Mouse (Mus musculus) liver, embryonic 15.5 days (tissue): ENCODE measurements around the gene Adgre5. TPM values are rescaled to one million over a fixed set of nuclear protein-coding genes. Genes with fewer than 3 reads are reported as not detected.
A peak's percentile ranks its signal among the peaks of the same experiment; 100 is the strongest.

Source experiments
- ATAC-seq: fragments of 200-750 bp; cut with Nextera tagmentation; 2 replicates; pipeline ENCODE4 v1.8.0; 2017; ENCODE audit warnings: moderate number of reproducible peaks, mild to moderate bottlenecking, moderate library complexity; ENCODE audit not compliant: insufficient read depth
- H3K27ac ChIP-seq: fragments of 300-500 bp; sonication (generic); replicated peaks from 2 replicates; pipeline ENCODE4 v1.5.1; 2015; ENCODE audit warnings: mild to moderate bottlenecking, inconsistent platforms
- H3K27me3 ChIP-seq: fragments of 300-500 bp; sonication (generic); 2 replicates; pipeline ENCODE4 v1.6.1; 2015; ENCODE audit warnings: mild to moderate bottlenecking, inconsistent platforms
- H3K36me3 ChIP-seq: fragments of 300-500 bp; sonication (generic); replicated peaks from 2 replicates; pipeline ENCODE4 v1.6.1; 2015; ENCODE audit warnings: moderate library complexity, mild to moderate bottlenecking, inconsistent platforms
- H3K4me1 ChIP-seq: fragments of 300-500 bp; sonication (generic); replicated peaks from 2 replicates; pipeline ENCODE4 v1.6.1; 2015; ENCODE audit warnings: inconsistent platforms
- H3K4me2 ChIP-seq: fragments of 300-500 bp; sonication (generic); 2 replicates; pipeline ENCODE4 v1.6.1; 2015; ENCODE audit warnings: moderate library complexity, mild to moderate bottlenecking, inconsistent platforms
- H3K4me3 ChIP-seq: fragments of 300-500 bp; sonication (generic); replicated peaks from 2 replicates; pipeline ENCODE4 v1.5.1; 2015; ENCODE audit warnings: mild to moderate bottlenecking, inconsistent platforms
- H3K9ac ChIP-seq: fragments of 300-500 bp; sonication (generic); 2 replicates; pipeline ENCODE4 v1.6.1; 2015; ENCODE audit warnings: moderate library complexity, mild to moderate bottlenecking, inconsistent platforms
- H3K9me3 ChIP-seq: fragments of 300-500 bp; sonication (generic); replicated peaks from 2 replicates; pipeline ENCODE4 v1.6.1; 2016; ENCODE audit warnings: inconsistent platforms
- WGBS: fragments of 180-500 bp; shearing (Covaris S2); methylation state at CpG from one replicate; pipeline ENCODE4 v1.1.7; 2015; ENCODE audit warnings: mixed read lengths; ENCODE audit not compliant: insufficient replicate concordance; 5-methylcytosine and 5-hydroxymethylcytosine counted together
- polyA plus RNA-seq: library from polyadenylated mRNA; unstranded; fragments of >200 nt; fragmentation: Nextera tagmentation; extraction: Ambion mirVana; gene quantifications from 2 replicates; pipeline ENCODE4 v1.2.1, GENCODE M21; 2015

The Adgre5 gene
- polyA plus RNA-seq, 1 experiment from 2014 or later: 13.4 TPM

GRCm38 (mm10) chr8:83699566-83699965 is 41.6 kb downstream of the Adgre5 start:
- H3K4me3 ChIP-seq: peak overlapping the region; percentile 82
- 15% methylated on average over 9 of the region's 9 CpGs for WGBS
- H3K9ac ChIP-seq: peak overlapping the region; percentile 90
- H3K9me3 ChIP-seq: no peaks in the 10 kb centered on the region
- no peaks in the 10 kb centered on the region for H3K27me3 ChIP-seq
- ATAC-seq: no peak
- peak overlapping the region; percentile 99 for H3K4me2 ChIP-seq
- peaks cover 52% of the 10 kb centered on the region for H3K4me1 ChIP-seq
- H3K36me3 ChIP-seq: no peaks in the 10 kb centered on the region
- peak overlapping the region; percentile 81 for H3K27ac ChIP-seq

- H3K4me1 ChIP-seq: peaks cover 59% of the 10 kb centered on the region
- H3K36me3 ChIP-seq: no peaks in the 10 kb centered on the region
- peak within 1 kb of the TSS; percentile 90 for H3K9ac ChIP-seq
- no peaks in the 10 kb centered on the region for H3K27me3 ChIP-seq
- no peaks in the 10 kb centered on the region for H3K9me3 ChIP-seq
- H3K4me3 ChIP-seq: peak within 1 kb of the TSS; percentile 82
- H3K4me2 ChIP-seq: peak within 1 kb of the TSS; percentile 99
- under 1% methylated on average over 85 of the region's 85 CpGs for WGBS
- ATAC-seq: peak; percentile 90
- H3K27ac ChIP-seq: peak within 1 kb of the TSS; percentile 81
Observed at GRCm38 (mm10) chr8:83698661-83699453, 42.3 kb downstream of the Adgre5 start, which contains the start of gene Pkn1. Gene Pkn1, minus strand, starts transcription at chr8:83699179.

- Histone ChIP-seq H3K4me2 (peak overlapping the region; percentile 99), H3K27me3 (no peaks in the 10 kb centered on the region), H3K4me1 (peaks cover 65% of the 10 kb centered on the region), H3K27ac (peak overlapping the region; percentile 81), H3K9ac (peak overlapping the region; percentile 90), H3K9me3 (no peaks in the 10 kb centered on the region), H3K4me3 (peak overlapping the region; percentile 82), H3K36me3 (no peaks in the 10 kb centered on the region)
- WGBS: 2% methylated on average over 15 of the region's 15 CpGs
- ATAC-seq: peak; percentile 17
Observed at GRCm38 (mm10) chr8:83698291-83698660, 42.9 kb downstream of the Adgre5 start.

GRCm38 (mm10) chr8:83697374-83698220 is 43.5 kb downstream of the Adgre5 start:
- Histone ChIP-seq H3K4me1 (peaks cover 67% of the 10 kb centered on the region), H3K9me3 (no peaks in the 10 kb centered on the region), H3K27me3 (no peaks in the 10 kb centered on the region), H3K4me2 (peak overlapping the region; percentile 99), H3K27ac (peak overlapping the region; percentile 81), H3K36me3 (peaks cover 2% of the 10 kb centered on the region), H3K9ac (peak overlapping the region; percentile 90), H3K4me3 (peak overlapping the region; percentile 82)
- 32% methylated on average over 19 of the region's 19 CpGs for WGBS
- no peak for ATAC-seq

GRCm38 (mm10) chr8:83695351-83696106 is 45.6 kb downstream of the Adgre5 start:
- no peak overlapping the region for H3K4me3 ChIP-seq
- 39% methylated on average over 17 of the region's 17 CpGs for WGBS
- H3K4me1 ChIP-seq: peaks cover 67% of the 10 kb centered on the region
- H3K9me3 ChIP-seq: no peaks in the 10 kb centered on the region
- ATAC-seq: no peak
- H3K27me3 ChIP-seq: no peaks in the 10 kb centered on the region
- peak overlapping the region; percentile 1; the same call in 1 of the 2 replicates for H3K4me2 ChIP-seq
- H3K9ac ChIP-seq: no peak overlapping the region
- H3K27ac ChIP-seq: no peak overlapping the region
- peaks cover 23% of the 10 kb centered on the region for H3K36me3 ChIP-seq

GRCm38 (mm10) chr8:83694369-83695160 is 46.6 kb downstream of the Adgre5 start:
- no peak overlapping the region for H3K9ac ChIP-seq
- 59% methylated on average over 11 of the region's 11 CpGs for WGBS
- H3K27ac ChIP-seq: 0 out of 2 replicates have a peak overlapping the region, but pooled peaks have one; percentile 2
- no peaks in the 10 kb centered on the region for H3K9me3 ChIP-seq
- ATAC-seq: no peak
- peaks cover 58% of the 10 kb centered on the region for H3K4me1 ChIP-seq
- H3K4me3 ChIP-seq: no peak overlapping the region
- H3K36me3 ChIP-seq: peaks cover 23% of the 10 kb centered on the region
- no peaks in the 10 kb centered on the region for H3K27me3 ChIP-seq
- peak overlapping the region; percentile 1; the same call in 1 of the 2 replicates for H3K4me2 ChIP-seq

GRCm38 (mm10) chr8:83693609-83694236 is 47.4 kb downstream of the Adgre5 start:
- no peaks in the 10 kb centered on the region for H3K9me3 ChIP-seq
- peaks cover 23% of the 10 kb centered on the region for H3K36me3 ChIP-seq
- ATAC-seq: no peak
- H3K4me2 ChIP-seq: peak overlapping the region; percentile 41
- H3K27me3 ChIP-seq: no peaks in the 10 kb centered on the region
- H3K4me3 ChIP-seq: peak overlapping the region; percentile 17; the same call in 1 of the 2 replicates
- 22% methylated on average over 10 of the region's 10 CpGs for WGBS
- H3K4me1 ChIP-seq: peaks cover 50% of the 10 kb centered on the region
- no peak overlapping the region for H3K9ac ChIP-seq
- H3K27ac ChIP-seq: no peak overlapping the region; the same call in 1 of the 2 replicates

- no peak for ATAC-seq
- H3K9me3 ChIP-seq: no peaks in the 10 kb centered on the region
- no peak overlapping the region for H3K9ac ChIP-seq
- H3K4me3 ChIP-seq: no peak overlapping the region
- peaks cover 49% of the 10 kb centered on the region for H3K36me3 ChIP-seq
- peaks cover 12% of the 10 kb centered on the region for H3K4me1 ChIP-seq
- 82% methylated on average over 6 of the region's 6 CpGs for WGBS
- H3K4me2 ChIP-seq: no peak overlapping the region
- H3K27me3 ChIP-seq: no peaks in the 10 kb centered on the region
- no peak overlapping the region for H3K27ac ChIP-seq
Observed at GRCm38 (mm10) chr8:83689264-83689663, 51.9 kb downstream of the Adgre5 start.

GRCm38 (mm10) chr8:83684517-83684916 is 56.6 kb downstream of the Adgre5 start:
- WGBS: 77% methylated on average over 9 of the region's 9 CpGs
- Histone ChIP-seq H3K36me3 (peaks cover 54% of the 10 kb centered on the region), H3K4me2 (no peak overlapping the region), H3K4me1 (peaks cover 10% of the 10 kb centered on the region; the same call in 1 of the 2 replicates), H3K9ac (no peak overlapping the region), H3K4me3 (no peak overlapping the region), H3K9me3 (no peaks in the 10 kb centered on the region), H3K27me3 (no peaks in the 10 kb centered on the region), H3K27ac (no peak overlapping the region)
- ATAC-seq: no peak
